10 mouse cellular contexts compared by ENCODE assay signal in the genomic region with DNA sequence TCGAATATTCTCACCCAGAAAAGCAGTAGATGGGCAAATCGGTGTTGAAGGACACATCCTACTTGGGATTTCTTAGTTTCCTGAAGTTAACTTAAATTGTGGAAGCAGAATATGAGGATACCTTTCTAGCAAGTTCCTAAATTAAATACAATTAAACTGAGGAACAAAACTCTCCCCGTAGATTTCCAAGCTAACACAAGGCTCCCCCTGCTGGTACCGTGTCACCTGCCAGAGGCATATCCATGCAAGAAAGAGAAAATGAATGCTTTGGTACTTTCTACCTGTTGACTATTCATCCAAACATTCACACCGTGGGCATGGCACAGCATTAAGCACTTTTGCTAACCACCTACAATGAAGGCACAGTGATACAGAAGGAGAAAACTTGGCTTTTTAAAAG. TPM values are rescaled to one million over a fixed set of nuclear protein-coding genes. Genes with fewer than 3 reads are reported as not detected.
DNase-seq lines count a peak whose midpoint lies in the region; ATAC-seq and TF ChIP-seq lines count a peak whose summit lies in the region.
"Had no signal": no experiment of that assay in that cellular context is flagged by ENCODE, and none has a peak within 500 bp of the region (broad histone marks: within the 10 kb centered on the region; RNA-seq: fewer than 3 reads in every experiment).

No protein-coding gene starts in this region.

- DNase-seq in CD4-positive, CD25-positive, alpha-beta regulatory T cell, adult 2 months (ENCODE audit: low read depth, low spot score), result peak; percentile 8
- DNase-seq in urinary bladder, postnatal 25 days (ENCODE audit: low spot score), result peak; percentile 9
- no peak for DNase-seq in urinary bladder, postnatal 4 days (ENCODE audit: low spot score in 2 of 2)
- no peak for DNase-seq in spleen, postnatal 4 days (ENCODE audit: low spot score in 2 of 2)

- no peak overlapping the region for H3K4me3 ChIP-seq in intestine, postnatal 0 days (ENCODE audit: low read depth, low read length)
- H3K4me3 ChIP-seq in intestine, embryonic 16.5 days (ENCODE audit: low read length), result no peak overlapping the region
- H3K4me3 ChIP-seq in midbrain, embryonic 15.5 days, result no peak overlapping the region
- H3K4me3 ChIP-seq: limb, embryonic 15.5 days; neural tube, embryonic 15.5 days had no signal

- no peak overlapping the region for H3K9ac ChIP-seq in intestine, postnatal 0 days (ENCODE audit: low read depth, low read length)
- H3K9ac ChIP-seq in intestine, embryonic 16.5 days (ENCODE audit: low read depth, low read length), result no peak overlapping the region
- no peak overlapping the region for H3K9ac ChIP-seq in midbrain, embryonic 15.5 days
- H3K9ac ChIP-seq: limb, embryonic 15.5 days; neural tube, embryonic 15.5 days had no signal

- H3K27ac ChIP-seq in intestine, postnatal 0 days (ENCODE audit: low read depth, low read length), result no peak overlapping the region
- no peak overlapping the region for H3K27ac ChIP-seq in intestine, embryonic 16.5 days (ENCODE audit: low read length)
- no peak overlapping the region for H3K27ac ChIP-seq in midbrain, embryonic 15.5 days
- H3K27ac ChIP-seq: limb, embryonic 15.5 days; neural tube, embryonic 15.5 days had no signal

- H3K4me2 ChIP-seq in intestine, postnatal 0 days (replicated peaks; ENCODE audit: low read depth), result no peak overlapping the region
- H3K4me2 ChIP-seq in intestine, embryonic 16.5 days (ENCODE audit: low read depth, low read length), result no peak overlapping the region
- no peak overlapping the region for H3K4me2 ChIP-seq in midbrain, embryonic 15.5 days
- H3K4me2 ChIP-seq: limb, embryonic 15.5 days; neural tube, embryonic 15.5 days had no signal

- ATAC-seq in CD4-positive, CD25-positive, alpha-beta regulatory T cell, adult 4 months, result no peak
- no peak for ATAC-seq in intestine, postnatal 0 days
- ATAC-seq in intestine, embryonic 16.5 days, result no peak
- ATAC-seq in midbrain, embryonic 15.5 days (replicated peaks), result no peak

- peak; percentile 67 for TF ChIP-seq CTCF in intestine, postnatal 0 days (IDR thresholded peaks at IDR 0.05; ENCODE audit: low read depth)

- H3K4me1 ChIP-seq in intestine, postnatal 0 days (replicated peaks; ENCODE audit: control insufficient read depth, insufficient read depth, low read length), result no peaks in the 10 kb centered on the region
- H3K4me1 ChIP-seq in intestine, embryonic 16.5 days (ENCODE audit: control insufficient read depth, insufficient read depth, low read length), result no peaks in the 10 kb centered on the region
- no peaks in the 10 kb centered on the region for H3K4me1 ChIP-seq in midbrain, embryonic 15.5 days
- H3K4me1 ChIP-seq: limb, embryonic 15.5 days; neural tube, embryonic 15.5 days had no signal

- 78% methylated on average over 5 of the region's 5 CpGs for WGBS in intestine, postnatal 0 days
- WGBS in intestine, embryonic 16.5 days, result 77% methylated on average over 5 of the region's 5 CpGs
- 81% methylated on average over 5 of the region's 5 CpGs for WGBS in midbrain, embryonic 15.5 days

- no peaks in the 10 kb centered on the region for H3K27me3 ChIP-seq in intestine, postnatal 0 days (replicated peaks; ENCODE audit: control insufficient read depth, insufficient read depth, low read length)
- H3K27me3 ChIP-seq in intestine, embryonic 16.5 days (replicated peaks; ENCODE audit: control insufficient read depth, insufficient read depth, low read length), result no peaks in the 10 kb centered on the region
- H3K27me3 ChIP-seq in midbrain, embryonic 15.5 days (replicated peaks), result no peaks in the 10 kb centered on the region
- H3K27me3 ChIP-seq: limb, embryonic 15.5 days; neural tube, embryonic 15.5 days had no signal

- H3K9me3 ChIP-seq in intestine, postnatal 0 days (ENCODE audit: control insufficient read depth), result no peaks in the 10 kb centered on the region
- no peaks in the 10 kb centered on the region for H3K9me3 ChIP-seq in intestine, embryonic 16.5 days (ENCODE audit: control insufficient read depth, low read length)
- no peaks in the 10 kb centered on the region for H3K9me3 ChIP-seq in midbrain, embryonic 15.5 days
- H3K9me3 ChIP-seq: limb, embryonic 15.5 days; neural tube, embryonic 15.5 days had no signal

- no peaks in the 10 kb centered on the region for H3K36me3 ChIP-seq in intestine, postnatal 0 days (ENCODE audit: control insufficient read depth, insufficient read depth)
- H3K36me3 ChIP-seq in intestine, embryonic 16.5 days (ENCODE audit: control insufficient read depth, insufficient read depth, low read length), result no peaks in the 10 kb centered on the region
- H3K36me3 ChIP-seq in midbrain, embryonic 15.5 days (replicated peaks), result no peaks in the 10 kb centered on the region
- H3K36me3 ChIP-seq: limb, embryonic 15.5 days; neural tube, embryonic 15.5 days had no signal

RNA-seq across cellular contexts. Expression of a gene that starts 48.9 kb away (rescaled TPM):
- polyA plus RNA-seq in CD4-positive, CD25-positive, alpha-beta regulatory T cell, adult 4 months (2017; shearing (Covaris generic)), result 10 to 100 TPM; 55.1 to 70.7 TPM
- polyA plus RNA-seq in intestine, postnatal 0 days (2015; fragmentation: Nextera tagmentation; extraction: Ambion mirVana), result 58.8 and 63.2 TPM in 2 replicates
- 68.4 and 77.8 TPM in 2 replicates for polyA plus RNA-seq in intestine, embryonic 16.5 days (2015; fragmentation: Nextera tagmentation; extraction: Ambion mirVana)
- polyA plus RNA-seq in midbrain, embryonic 15.5 days (2015; fragmentation: Nextera tagmentation; extraction: Ambion mirVana), result 47.0 and 50.7 TPM in 2 replicates

Comparison
In these comparisons a context has a peak if more than half of its experiments do, and no peak if none do; other contexts are left out.
1. DNase-seq: peak in CD4-positive, CD25-positive, alpha-beta regulatory T cell, adult 2 months (single experiment) and urinary bladder, postnatal 25 days (single experiment); none in urinary bladder, postnatal 4 days (0 of 2) and spleen, postnatal 4 days (0 of 2).